Mouse (Mus musculus) activated CD4-positive, CD25-positive, alpha-beta regulatory T cell, adult 4 months (primary cell): ENCODE data around the gene Klc1. TPM values are rescaled to one million over a fixed set of nuclear protein-coding genes. Genes with fewer than 3 reads are reported as not detected.
"Not testable (repeated sequence)": the region's sequence is repeated elsewhere in the genome, so short reads cannot be mapped to it uniquely, and the experiment has no call there.

Experiments
- ATAC-seq: one replicate; pipeline ENCODE4 v1.8.0; 2017
- polyA plus RNA-seq, 2 experiments: library from polyadenylated mRNA; unstranded; fragments of 100-300 nt; shearing (Covaris generic); gene quantifications; one replicate each; pipeline ENCODE4 v1.2.1; 2017

Klc1 gene
- polyA plus RNA-seq: 10 to 100 TPM; 14.7 to 17.6 TPM

GRCm38 (mm10) chr12:111758381-111759175 lies at the start of gene Klc1:
Klc1 (plus strand) TSS chr12:111758849.
- peak; percentile 85 for ATAC-seq

- ATAC-seq: no peak
Observed at GRCm38 (mm10) chr12:111710091-111710490, 48.6 kb upstream of the Klc1 start.

- ATAC-seq: no peak
Observed at GRCm38 (mm10) chr12:111712476-111712875, 46.2 kb upstream of the Klc1 start.

GRCm38 (mm10) chr12:111713004-111713651 lies 45.5 kb upstream of the Klc1 start, which contains the start of the genes Bag5 and Apopt1:
Bag5 (minus strand) TSS chr12:111713257.
Apopt1 (plus strand) TSS chr12:111713261.
- peak; percentile 98 for ATAC-seq

GRCm38 (mm10) chr12:111713880-111714279 lies 44.8 kb upstream of the Klc1 start:
- ATAC-seq: not testable (repeated sequence)

- ATAC-seq: no peak
Observed at GRCm38 (mm10) chr12:111716505-111716904, 42.1 kb upstream of the Klc1 start.

GRCm38 (mm10) chr12:111718656-111719055 lies 40.0 kb upstream of the Klc1 start:
- no peak for ATAC-seq

GRCm38 (mm10) chr12:111720222-111720621 lies 38.4 kb upstream of the Klc1 start:
- ATAC-seq: no peak

GRCm38 (mm10) chr12:111722654-111723053 lies 36.0 kb upstream of the Klc1 start:
- ATAC-seq: no peak

GRCm38 (mm10) chr12:111724638-111725337 lies 33.9 kb upstream of the Klc1 start:
- ATAC-seq: no peak

- ATAC-seq: no peak
Observed at GRCm38 (mm10) chr12:111725338-111726121, 33.1 kb upstream of the Klc1 start.

- ATAC-seq: no peak
Observed at GRCm38 (mm10) chr12:111726122-111726463, 32.6 kb upstream of the Klc1 start.

GRCm38 (mm10) chr12:111727956-111728355 lies 30.7 kb upstream of the Klc1 start:
- ATAC-seq: no peak

GRCm38 (mm10) chr12:111731822-111732807 lies 26.5 kb upstream of the Klc1 start:
- peak; percentile 97 for ATAC-seq

- no peak for ATAC-seq
Observed at GRCm38 (mm10) chr12:111732921-111733320, 25.7 kb upstream of the Klc1 start.

GRCm38 (mm10) chr12:111734912-111735311 lies 23.7 kb upstream of the Klc1 start:
- no peak for ATAC-seq

- ATAC-seq: not testable (repeated sequence)
Observed at GRCm38 (mm10) chr12:111736676-111737075, 22.0 kb upstream of the Klc1 start.

- ATAC-seq: no peak
Observed at GRCm38 (mm10) chr12:111737370-111737769, 21.3 kb upstream of the Klc1 start.

GRCm38 (mm10) chr12:111738754-111739153 lies 19.9 kb upstream of the Klc1 start:
- no peak for ATAC-seq

GRCm38 (mm10) chr12:111741338-111741737 lies 17.3 kb upstream of the Klc1 start:
- no peak for ATAC-seq

GRCm38 (mm10) chr12:111743419-111743818 lies 15.2 kb upstream of the Klc1 start:
- ATAC-seq: no peak
